Mouse (Mus musculus) spleen, adult 10 weeks (tissue): ENCODE measurements around the gene Catip. TPM values are rescaled to one million over a fixed set of nuclear protein-coding genes. Genes with fewer than 3 reads are reported as not detected.

Experiments used
- polyA plus RNA-seq: library from polyadenylated mRNA; stranded (reverse); fragments of 350-450 nt; fragmentation: Illumina TruSeq; extraction: RNeasy Lipid Tissue Mini Kit (QIAGEN cat#74804); gene quantifications from one replicate; pipeline ENCODE4 v1.2.3, GENCODE M21; 2015; ENCODE audit warnings: low replicate concordance; ENCODE audit not compliant: insufficient read depth

Gene Catip
- 0.64 TPM for polyA plus RNA-seq

DNA sequence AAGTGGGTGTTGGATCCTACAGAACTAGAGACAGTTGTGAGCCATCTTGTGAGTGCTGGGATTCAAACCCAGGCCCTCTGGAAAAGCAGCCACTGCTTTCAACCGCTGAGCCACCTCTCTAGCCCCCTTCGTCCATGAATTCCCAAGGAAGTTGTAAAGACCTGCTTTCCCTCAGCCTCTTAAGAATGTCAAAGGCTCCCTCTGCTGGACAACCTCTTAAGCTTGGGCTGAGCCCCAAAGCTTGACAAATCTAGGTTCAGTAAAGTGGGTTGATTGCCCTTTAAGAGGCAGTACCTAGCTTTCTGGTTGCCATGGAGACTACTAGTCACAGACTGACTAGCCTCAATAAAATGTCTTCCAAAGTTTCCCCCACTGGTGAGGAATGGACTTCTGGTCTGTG lies at the start of gene Catip:
Catip (plus strand) TSS at position 297 of the 400 bp plus-strand sequence.

DNA sequence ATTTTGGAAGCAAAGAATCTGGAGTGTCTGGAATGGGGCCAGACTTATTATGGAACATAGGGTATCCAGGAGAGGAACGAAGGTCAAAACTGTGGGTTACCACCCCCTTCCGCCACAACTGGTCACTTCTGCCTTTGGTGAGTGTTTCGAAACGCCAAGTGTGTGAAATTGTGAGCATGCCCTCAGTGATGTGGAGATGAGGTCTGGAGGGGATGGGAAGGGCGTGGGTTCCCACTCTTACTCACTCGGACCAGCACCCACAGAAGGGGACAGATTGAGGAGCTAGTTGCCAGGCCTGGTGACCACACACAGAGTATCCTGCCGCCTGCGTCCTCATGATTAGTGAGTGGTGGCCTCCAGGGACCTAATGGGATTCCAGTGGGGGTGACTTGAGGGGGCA lies 13.1 kb downstream of the Catip start, which contains the start of gene Slc11a1:
Slc11a1 (plus strand) TSS at position 216 of the 400 bp plus-strand sequence.

DNA sequence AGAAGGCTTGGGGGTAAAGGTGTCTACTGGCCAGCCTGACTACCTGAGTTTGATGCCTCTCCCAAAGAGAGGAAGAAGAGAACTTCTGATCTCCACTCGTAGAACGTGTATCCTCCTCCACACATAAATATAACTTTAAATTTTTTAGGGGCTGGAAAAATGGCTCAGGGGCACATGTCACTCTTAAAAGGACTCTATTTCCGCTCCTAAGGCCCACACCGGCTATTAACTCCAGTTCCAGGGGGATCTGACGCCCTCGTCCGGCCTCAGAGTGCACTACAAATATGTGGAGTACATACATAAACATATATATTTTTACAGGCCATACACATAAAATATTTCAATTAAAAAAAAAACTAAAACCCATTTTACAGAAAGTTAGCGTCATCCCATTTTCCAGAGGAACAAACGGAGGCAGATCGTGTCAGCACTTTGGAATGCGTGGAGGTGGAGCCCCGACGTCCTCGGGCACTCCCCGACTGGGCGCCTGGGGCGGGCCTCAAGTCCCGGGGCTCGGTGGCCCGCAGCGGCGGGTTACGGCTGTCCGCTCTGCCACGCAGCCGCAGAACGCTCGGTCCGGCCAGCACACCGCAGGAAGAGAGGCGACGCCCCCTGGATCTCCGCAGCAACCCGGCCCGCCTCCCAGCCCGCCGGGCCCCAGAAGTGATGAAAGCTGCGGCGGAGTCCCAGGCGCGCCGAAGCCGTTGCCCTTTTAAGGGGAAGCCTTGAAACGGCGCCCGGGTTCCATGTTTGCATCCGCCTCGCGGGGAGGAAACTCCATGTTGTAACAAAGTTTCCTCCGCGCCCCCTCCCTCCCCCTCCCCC lies 29.2 kb downstream of the Catip start, which contains the start of gene Ctdsp1:
Ctdsp1 (plus strand) TSS at position 586 of the 825 bp plus-strand sequence.

DNA sequence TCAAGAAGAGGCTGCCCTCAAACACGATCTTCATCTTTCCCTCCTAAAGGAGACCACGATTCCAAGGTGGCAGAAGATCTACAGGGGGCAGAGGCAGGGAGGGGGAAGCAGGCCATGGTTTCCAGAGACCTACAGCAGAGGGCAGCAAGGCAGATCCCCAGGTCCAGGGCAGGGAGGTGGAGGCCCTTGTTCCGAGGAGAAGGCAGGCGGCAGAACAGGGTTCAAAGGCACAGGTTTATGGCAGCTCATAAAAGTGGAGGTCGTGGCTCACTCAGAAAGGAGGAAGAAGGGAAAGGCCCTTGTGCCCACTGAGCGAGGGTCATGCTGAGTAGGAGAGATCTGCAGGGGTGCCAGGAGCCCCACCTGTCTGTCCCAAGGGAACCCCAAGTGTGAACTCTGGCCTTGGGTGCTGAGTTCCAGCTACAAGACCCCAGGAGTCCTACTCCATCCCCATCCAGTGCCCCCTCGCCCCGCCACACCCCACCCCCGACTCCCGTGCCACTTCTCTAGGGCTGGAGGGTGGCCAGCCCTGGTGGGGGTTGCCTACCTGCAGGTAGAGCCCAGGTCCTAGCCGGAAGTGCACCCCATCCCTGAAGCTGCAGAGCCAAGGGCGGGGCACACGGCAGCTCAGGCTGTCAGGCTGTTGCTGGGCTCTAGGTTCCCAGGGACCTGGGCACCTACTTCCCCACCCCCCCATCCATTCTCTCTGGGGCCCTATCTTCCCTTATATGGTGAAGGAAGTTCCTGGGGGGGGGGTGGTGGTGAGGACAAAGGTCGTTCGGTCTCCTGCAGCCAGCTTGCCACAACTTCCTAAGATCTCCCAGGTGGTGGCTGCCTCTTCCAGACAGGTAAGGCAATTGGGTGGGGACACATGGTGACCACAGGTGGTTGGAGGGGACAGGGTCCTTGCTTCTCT lies 46.9 kb downstream of the Catip start, which contains the start of gene Vil1:
Vil1 (plus strand) TSS at position 788 of the 916 bp plus-strand sequence.

Other genes starting within 250 kb of the Catip start
- gene Tns1, start 237.7 kb upstream of the Catip start, polyA plus RNA-seq: 24.1 TPM
- 1.6 TPM for gene Rufy4, start 236.6 kb upstream of the Catip start, polyA plus RNA-seq
- 29.0 TPM for gene Cxcr2, start 208.1 kb upstream of the Catip start, polyA plus RNA-seq
- 0.29 TPM for gene Cxcr1, start 167.5 kb upstream of the Catip start, polyA plus RNA-seq
- gene Arpc2, start 126.0 kb upstream of the Catip start, polyA plus RNA-seq: 706 TPM
- not detected for gene Gpbar1, start 83.6 kb upstream of the Catip start, polyA plus RNA-seq
- gene Aamp, start 77.4 kb upstream of the Catip start, polyA plus RNA-seq: 42.9 TPM
- gene Pnkd, start 77.2 kb upstream of the Catip start, polyA plus RNA-seq: 18.4 TPM
- 21.1 TPM for gene Tmbim1, start 56.5 kb upstream of the Catip start, polyA plus RNA-seq
- gene Slc11a1, start 13.1 kb downstream of the Catip start, polyA plus RNA-seq: 46.5 TPM
- gene Ctdsp1, start 29.4 kb downstream of the Catip start, polyA plus RNA-seq: 54.0 TPM
- gene Vil1, start 47.3 kb downstream of the Catip start, polyA plus RNA-seq: not detected
- 35.8 TPM for gene Cnot9, start 143.9 kb downstream of the Catip start, polyA plus RNA-seq
- not detected for gene Plcd4, start 180.8 kb downstream of the Catip start, polyA plus RNA-seq
- gene Usp37, start 182.2 kb downstream of the Catip start, polyA plus RNA-seq: 19.9 TPM
- gene Zfp142, start 226.1 kb downstream of the Catip start, polyA plus RNA-seq: 13.7 TPM
- 16.0 TPM for gene Bcs1l, start 226.2 kb downstream of the Catip start, polyA plus RNA-seq
- gene Rnf25, start 239.3 kb downstream of the Catip start, polyA plus RNA-seq: 44.9 TPM
- gene Stk36, start 239.3 kb downstream of the Catip start, polyA plus RNA-seq: 0.29 TPM